Mouse (Mus musculus): ENCODE results near the gene Mpp2.

DNA sequence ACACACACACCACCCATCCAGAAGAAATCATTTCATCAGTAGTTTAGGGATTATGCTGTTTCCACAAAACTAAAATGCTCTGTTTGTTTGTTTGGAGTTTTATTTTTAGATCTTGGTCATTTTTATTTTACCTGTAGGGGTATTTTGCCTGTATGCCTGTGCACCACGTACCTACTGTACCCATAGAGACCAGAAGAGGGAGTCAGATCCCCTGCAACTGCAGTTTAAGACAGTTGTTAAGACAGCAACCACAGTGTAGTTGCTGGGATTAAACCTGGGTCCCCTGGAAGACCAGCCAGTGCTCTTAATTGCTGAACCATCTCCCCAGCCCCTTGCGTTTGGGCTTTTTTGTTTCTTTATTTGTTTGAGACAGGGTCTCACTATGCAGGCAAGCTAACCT lies 19.3 kb downstream of the Mpp2 start:
- TF ChIP-seq CTCF (conservative IDR thresholded peaks at IDR 0.05; ENCODE audit: low read length) (peak; percentile 48), POU5F1 (IDR thresholded peaks at IDR 0.05; ENCODE audit: borderline replicate concordance, low read length) (no peak)

All from E14TG2a.4 (cell line).